Mouse (Mus musculus) midbrain, embryonic 11.5 days (tissue): ENCODE measurements around the gene Vasn. TPM values are rescaled to one million over a fixed set of nuclear protein-coding genes. Genes with fewer than 3 reads are reported as not detected.

Source experiments
- ATAC-seq: fragments of 200-750 bp; cut with Nextera tagmentation; 2 replicates; pipeline ENCODE4 v1.8.0; 2017; ENCODE audit warnings: moderate TSS enrichment, moderate library complexity; ENCODE audit not compliant: low FRiP score
- DNase-seq: peaks from one replicate; pipeline ENCODE4 v3.0.0; 2015; ENCODE audit warnings: low spot score; ENCODE audit errors: missing footprints
- H3K27ac ChIP-seq: fragments of 300-500 bp; sonication (generic); 2 replicates; pipeline ENCODE4 v1.5.1; 2014; ENCODE audit warnings: low read depth, low read length
- H3K27me3 ChIP-seq: fragments of 300-500 bp; sonication (generic); 2 replicates; pipeline ENCODE4 v1.6.1; 2014; ENCODE audit warnings: mild to moderate bottlenecking, low read length, moderate library complexity, mixed read lengths; ENCODE audit not compliant: control insufficient read depth, insufficient read depth
- H3K36me3 ChIP-seq: fragments of 300-500 bp; sonication (generic); 2 replicates; pipeline ENCODE4 v1.6.1; 2014; ENCODE audit warnings: mild to moderate bottlenecking, low read length, moderate library complexity, mixed read lengths; ENCODE audit not compliant: control insufficient read depth, insufficient read depth
- H3K4me1 ChIP-seq: fragments of 300-500 bp; sonication (generic); 2 replicates; pipeline ENCODE4 v1.6.1; 2014; ENCODE audit warnings: low read length; ENCODE audit not compliant: control insufficient read depth, insufficient read depth
- H3K4me2 ChIP-seq: fragments of 300-500 bp; sonication (generic); 2 replicates; pipeline ENCODE4 v1.6.1; 2014; ENCODE audit warnings: mild to moderate bottlenecking, moderate library complexity
- H3K4me3 ChIP-seq: fragments of 300-500 bp; sonication (generic); 2 replicates; pipeline ENCODE4 v1.5.1; 2014; ENCODE audit warnings: low read depth, low read length
- H3K9ac ChIP-seq: fragments of 300-500 bp; sonication (generic); 2 replicates; pipeline ENCODE4 v1.6.1; 2014; ENCODE audit warnings: low read length
- H3K9me3 ChIP-seq: fragments of 300-500 bp; sonication (generic); 2 replicates; pipeline ENCODE4 v1.6.1; 2016; ENCODE audit warnings: low read length; ENCODE audit not compliant: control insufficient read depth
- WGBS: fragments of 180-500 bp; shearing (Covaris S2); extraction: QIAGEN DNeasy Blood & Tissue Kit; methylation state at CpG from one replicate; pipeline ENCODE4 v1.1.7; 2014; 5-methylcytosine and 5-hydroxymethylcytosine counted together
- polyA plus RNA-seq: library from polyadenylated mRNA; unstranded; fragments of >200 nt; fragmentation: Nextera tagmentation; extraction: Ambion mirVana; gene quantifications from 2 replicates; pipeline ENCODE4 v1.2.1, GENCODE M21; 2014

The Vasn gene
- polyA plus RNA-seq, 1 experiment from 2014 or later, result 7.0 TPM

DNA sequence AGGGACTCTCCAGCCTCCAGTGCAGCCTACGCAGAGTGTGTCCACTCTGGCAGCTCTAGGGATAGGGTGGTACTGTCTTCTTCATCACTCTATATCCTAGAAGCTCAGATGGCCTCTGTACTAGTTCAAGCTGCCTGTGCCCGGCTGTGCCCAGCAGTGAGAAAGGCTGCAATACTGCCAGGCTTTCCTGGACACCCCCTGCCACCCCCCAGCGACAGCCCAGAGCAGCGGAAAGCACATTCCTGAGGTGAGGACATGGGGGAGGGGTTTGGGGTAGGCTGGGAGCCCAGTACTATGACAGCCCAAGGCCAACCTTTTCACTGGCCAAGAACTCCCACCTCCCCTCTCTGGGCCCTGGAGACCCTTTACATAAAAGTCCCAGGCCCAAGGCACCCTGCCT is 4.0 kb upstream of the Vasn start:
- H3K9me3 ChIP-seq, result no peaks in the 10 kb centered on the region
- H3K4me2 ChIP-seq, result no peak overlapping the region
- H3K27me3 ChIP-seq, result no peaks in the 10 kb centered on the region
- H3K9ac ChIP-seq, result no peak overlapping the region
- peaks cover 5% of the 10 kb centered on the region for H3K4me1 ChIP-seq
- no peak overlapping the region for H3K4me3 ChIP-seq
- no peaks in the 10 kb centered on the region for H3K36me3 ChIP-seq
- DNase-seq (no peak), ATAC-seq (no peak)
- WGBS, result 67% methylated on average over 4 of the region's 4 CpGs
- no peak overlapping the region for H3K27ac ChIP-seq

DNA sequence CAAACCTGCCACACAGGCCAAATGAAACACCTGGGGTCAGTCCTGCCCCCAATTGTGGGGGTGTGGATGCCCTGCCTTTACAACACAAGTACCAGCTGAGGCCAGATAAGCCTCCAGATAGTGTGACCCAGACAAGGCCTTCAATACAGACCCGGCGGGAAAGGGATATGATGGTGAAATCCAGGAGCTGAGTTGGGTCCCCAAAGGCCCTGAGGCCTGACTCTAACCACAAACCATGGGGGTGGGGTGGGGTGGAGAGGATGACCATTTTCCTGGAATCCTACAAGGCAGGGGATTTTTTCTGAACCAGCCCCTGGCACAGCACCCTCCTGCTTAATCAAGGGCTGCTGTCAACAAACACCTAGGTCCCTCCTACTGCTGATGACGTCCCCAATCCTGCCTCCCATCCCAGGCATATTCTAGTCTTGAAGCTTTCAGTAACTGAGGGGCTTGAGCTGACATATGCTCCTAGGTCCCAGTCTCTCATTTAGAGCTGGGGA is 800 bp upstream of the Vasn start:
- DNase-seq (no peak), ATAC-seq (no peak)
- Histone ChIP-seq H3K27ac (no peak overlapping the region), H3K4me2 (no peak overlapping the region), H3K27me3 (no peaks in the 10 kb centered on the region), H3K36me3 (no peaks in the 10 kb centered on the region), H3K4me1 (peaks cover 12% of the 10 kb centered on the region), H3K9ac (no peak overlapping the region), H3K4me3 (no peak overlapping the region), H3K9me3 (no peaks in the 10 kb centered on the region)
- WGBS, result 90% methylated on average over 3 of the region's 3 CpGs

DNA sequence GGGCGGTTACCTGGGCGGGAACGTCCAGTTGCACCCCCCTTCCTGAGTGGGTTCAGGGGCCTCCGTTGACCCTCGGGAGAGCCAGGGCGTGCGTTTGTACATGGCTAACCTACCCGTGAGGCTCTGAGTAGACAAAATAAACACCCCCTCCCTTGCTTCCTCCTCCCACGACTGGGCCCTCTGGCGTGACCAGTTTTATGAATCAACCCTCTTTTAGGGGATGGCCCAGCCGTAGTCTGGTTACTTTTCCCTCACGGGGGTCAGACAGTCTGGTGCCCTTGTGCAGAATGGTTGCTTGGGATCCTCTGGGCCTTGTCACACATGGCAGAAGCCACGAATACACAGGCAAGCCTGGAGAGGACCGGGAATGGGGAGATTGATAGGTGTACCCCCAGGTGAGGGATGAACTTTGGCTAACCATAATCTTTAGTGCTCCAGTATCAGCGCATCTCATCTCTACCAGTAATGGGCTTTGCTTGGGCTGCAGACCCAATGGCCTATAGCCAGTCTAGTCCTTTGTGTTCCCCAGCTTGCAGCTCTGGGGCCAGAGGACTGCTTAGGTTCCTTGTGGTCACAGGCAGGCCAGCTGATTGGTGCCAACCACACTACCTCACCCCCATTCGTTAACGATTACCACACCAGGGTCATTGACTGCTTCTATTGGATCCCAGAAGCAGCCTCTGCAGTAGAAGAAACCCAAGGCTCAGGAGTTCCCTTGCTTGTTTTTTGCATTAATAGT is 695 bp downstream of the Vasn start:
- no peaks in the 10 kb centered on the region for H3K9me3 ChIP-seq
- peak overlapping the region; percentile 45 for H3K4me3 ChIP-seq
- H3K27ac ChIP-seq, result 0 out of 2 replicates have a peak overlapping the region, but pooled peaks have one; percentile 9
- H3K36me3 ChIP-seq, result no peaks in the 10 kb centered on the region
- H3K4me2 ChIP-seq, result peak overlapping the region; percentile 68
- H3K9ac ChIP-seq, result peak overlapping the region; percentile 64
- DNase-seq (no peak), ATAC-seq (0 out of 2 replicates have a peak, but pooled peaks have one; percentile 10)
- peaks cover 12% of the 10 kb centered on the region for H3K4me1 ChIP-seq
- whole genome bisulfite sequencing, result 13% methylated on average over 17 of the region's 17 CpGs
- H3K27me3 ChIP-seq, result no peaks in the 10 kb centered on the region

DNA sequence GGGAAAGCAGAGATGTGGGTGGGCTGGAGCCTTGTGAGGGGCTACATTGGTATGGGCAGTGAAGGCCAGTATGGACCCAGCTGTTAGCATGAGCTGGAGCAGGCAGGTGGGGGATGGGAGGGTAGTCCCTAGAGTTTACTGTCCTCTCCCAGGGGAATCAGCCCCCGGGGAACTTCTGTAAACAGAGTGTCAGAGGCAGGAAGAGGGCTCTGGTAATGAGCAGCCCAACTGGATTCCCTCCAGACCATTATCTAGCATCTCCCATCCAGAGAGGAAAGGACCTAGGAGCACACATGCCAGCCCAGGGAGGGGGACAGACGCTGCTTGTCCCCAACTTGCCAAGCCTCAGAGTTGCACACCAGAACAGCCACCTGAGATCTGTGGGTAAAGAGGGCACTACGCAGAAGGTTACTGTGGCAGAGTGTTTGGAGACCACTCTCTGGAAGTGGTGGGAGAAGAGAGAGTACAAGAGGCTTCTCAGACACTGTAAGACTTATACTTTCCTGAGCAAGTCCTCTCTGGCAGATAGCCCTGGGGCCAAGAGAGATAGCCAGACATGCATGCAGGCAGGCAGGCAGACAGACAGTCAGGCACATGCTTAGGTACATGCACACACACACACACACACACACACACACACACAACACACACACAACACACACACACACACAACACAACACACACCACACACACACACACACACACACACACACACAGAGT is 1.5 kb downstream of the Vasn start:
- no peak for DNase-seq

DNA sequence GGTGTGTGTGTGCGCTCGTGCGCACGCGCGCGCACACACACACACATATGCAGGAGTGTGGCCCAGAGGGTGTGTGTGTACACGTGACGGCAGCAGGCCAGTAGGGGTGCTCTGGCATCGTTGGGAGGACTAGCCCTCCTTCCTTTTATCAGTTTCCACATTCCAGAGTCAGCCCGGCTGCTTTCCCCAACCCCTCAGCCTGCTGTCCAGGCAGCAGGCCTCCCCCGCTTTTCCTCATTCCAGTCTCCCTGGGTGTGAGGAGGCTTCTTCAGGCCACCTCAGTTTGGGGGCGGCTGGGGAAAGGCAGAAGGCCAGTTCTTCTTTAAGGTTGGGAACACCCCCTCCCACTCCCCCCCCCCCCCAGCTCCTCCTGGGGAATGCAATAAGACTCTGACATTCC is 2.4 kb downstream of the Vasn start:
- Histone ChIP-seq H3K27me3 (no peaks in the 10 kb centered on the region), H3K9me3 (no peaks in the 10 kb centered on the region), H3K9ac (no peak overlapping the region; the same call in 1 of the 2 replicates), H3K4me2 (no peak overlapping the region; the same call in 1 of the 2 replicates), H3K4me3 (no peak overlapping the region), H3K27ac (no peak overlapping the region; the same call in 1 of the 2 replicates), H3K36me3 (no peaks in the 10 kb centered on the region; the same call in 1 of the 2 replicates), H3K4me1 (peaks cover 12% of the 10 kb centered on the region)
- 40% methylated on average over 13 of the region's 13 CpGs for WGBS
- no peak for ATAC-seq
- no peak for DNase-seq

More for the DNA sequence above, 1.5 kb downstream of the Vasn start:
- H3K36me3 ChIP-seq, result no peaks in the 10 kb centered on the region
- H3K27ac ChIP-seq, result no peak overlapping the region
- no peaks in the 10 kb centered on the region for H3K9me3 ChIP-seq
- 57% methylated on average over 3 of the region's 3 CpGs for WGBS
- peak overlapping the region; percentile 68 for H3K4me2 ChIP-seq
- no peaks in the 10 kb centered on the region for H3K27me3 ChIP-seq
- peaks cover 12% of the 10 kb centered on the region for H3K4me1 ChIP-seq
- H3K9ac ChIP-seq, result peak overlapping the region; percentile 64; the same call in 1 of the 2 replicates
- ATAC-seq, result no peak
- no peak overlapping the region for H3K4me3 ChIP-seq

DNA sequence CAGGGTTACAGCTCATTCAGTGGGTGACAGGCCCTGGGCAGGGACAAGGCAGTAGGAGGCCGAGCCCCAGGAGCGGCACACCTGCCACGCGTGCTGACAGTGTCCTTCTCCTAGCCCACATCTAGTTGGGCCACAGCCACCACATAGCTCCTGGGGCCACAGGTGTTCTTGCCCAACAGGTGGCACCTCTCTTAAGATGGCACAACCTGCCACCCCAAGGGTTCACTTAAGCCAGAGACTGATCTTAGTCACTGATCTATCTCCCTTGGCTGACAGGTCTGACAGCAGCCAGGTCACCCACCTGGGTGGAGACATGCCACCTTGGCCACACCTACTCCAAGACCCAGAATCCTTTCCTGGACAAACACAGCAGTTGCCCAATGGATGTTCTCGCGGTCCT is 3.2 kb downstream of the Vasn start:
- Histone ChIP-seq H3K36me3 (no peaks in the 10 kb centered on the region; the same call in 1 of the 2 replicates), H3K4me2 (no peak overlapping the region), H3K27ac (no peak overlapping the region), H3K9ac (no peak overlapping the region), H3K4me3 (no peak overlapping the region), H3K4me1 (peaks cover 12% of the 10 kb centered on the region), H3K9me3 (no peaks in the 10 kb centered on the region), H3K27me3 (no peaks in the 10 kb centered on the region)
- 84% methylated on average over 6 of the region's 6 CpGs for WGBS
- ATAC-seq (no peak), DNase-seq (no peak)

DNA sequence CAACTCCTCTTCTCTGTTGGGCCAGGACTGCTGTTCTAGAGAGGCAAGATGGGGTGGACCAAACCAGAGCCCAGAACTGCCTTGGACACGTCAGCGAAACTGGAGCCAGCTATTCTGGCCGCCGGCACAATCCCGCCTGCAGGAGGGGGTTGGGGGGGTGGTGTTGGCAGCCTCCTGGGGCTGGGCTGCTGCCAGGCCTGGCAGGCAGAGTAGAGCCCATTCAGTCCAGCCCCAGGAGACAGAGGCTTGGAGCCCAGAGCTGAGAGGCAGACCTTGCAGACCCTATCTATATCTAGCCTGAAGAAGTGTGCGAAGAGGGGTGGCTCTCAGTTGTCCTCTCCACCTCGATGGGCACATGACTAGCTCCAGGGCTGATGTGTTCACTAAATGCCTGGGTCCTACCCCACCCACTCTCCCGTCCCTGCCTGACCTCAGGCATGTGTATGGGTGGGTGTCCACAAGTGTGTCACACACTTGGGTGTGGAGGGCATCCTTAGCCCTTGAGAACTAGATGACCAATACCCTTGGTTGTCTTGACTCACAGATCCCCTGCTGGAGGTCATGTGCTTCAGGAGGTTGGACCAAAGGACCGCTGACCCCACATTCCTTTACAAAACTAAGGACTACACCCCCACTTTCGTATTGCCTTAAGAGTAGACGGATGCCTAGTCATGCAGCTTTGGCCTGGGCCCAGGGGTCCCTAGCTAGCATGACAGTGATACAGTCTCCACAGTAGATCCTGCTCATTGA is 4.1 kb downstream of the Vasn start:
- no peak for ATAC-seq
- Histone ChIP-seq H3K4me2 (no peak overlapping the region), H3K27ac (no peak overlapping the region), H3K27me3 (no peaks in the 10 kb centered on the region), H3K4me1 (peaks cover 12% of the 10 kb centered on the region), H3K36me3 (no peaks in the 10 kb centered on the region; the same call in 1 of the 2 replicates), H3K9ac (no peak overlapping the region), H3K4me3 (no peak overlapping the region), H3K9me3 (no peaks in the 10 kb centered on the region)
- 75% methylated on average over 11 of the region's 11 CpGs for WGBS
- no peak for DNase-seq

DNA sequence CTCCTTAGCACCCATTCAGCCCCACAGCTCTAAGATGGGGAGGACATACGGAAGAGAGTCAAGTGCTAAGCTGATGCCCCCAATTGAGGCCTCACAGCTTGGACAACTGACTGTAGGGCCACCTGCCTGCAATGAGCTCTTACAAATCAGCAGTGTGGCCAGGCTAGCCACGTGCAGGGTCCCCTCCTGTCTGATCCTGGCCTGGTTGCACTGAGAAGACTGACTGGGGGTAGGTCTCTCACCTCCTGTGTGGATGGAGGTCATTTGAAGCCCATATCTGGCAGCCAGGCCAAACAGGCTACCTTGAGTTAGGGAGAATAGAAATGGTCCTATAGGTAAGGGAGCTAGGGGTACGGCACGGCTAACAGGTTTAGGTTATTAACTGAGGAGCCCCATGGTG is 6.1 kb downstream of the Vasn start:
- H3K9me3 ChIP-seq, result no peaks in the 10 kb centered on the region
- H3K4me2 ChIP-seq, result no peak overlapping the region
- ATAC-seq (no peak), DNase-seq (peak; percentile 69)
- no peaks in the 10 kb centered on the region; the same call in 1 of the 2 replicates for H3K36me3 ChIP-seq
- H3K27me3 ChIP-seq, result no peaks in the 10 kb centered on the region
- H3K27ac ChIP-seq, result no peak overlapping the region
- H3K4me3 ChIP-seq, result no peak overlapping the region
- H3K9ac ChIP-seq, result no peak overlapping the region
- peaks cover 7% of the 10 kb centered on the region for H3K4me1 ChIP-seq
- WGBS, result 78% methylated on average over 4 of the region's 4 CpGs
